In the genomic region with DNA sequence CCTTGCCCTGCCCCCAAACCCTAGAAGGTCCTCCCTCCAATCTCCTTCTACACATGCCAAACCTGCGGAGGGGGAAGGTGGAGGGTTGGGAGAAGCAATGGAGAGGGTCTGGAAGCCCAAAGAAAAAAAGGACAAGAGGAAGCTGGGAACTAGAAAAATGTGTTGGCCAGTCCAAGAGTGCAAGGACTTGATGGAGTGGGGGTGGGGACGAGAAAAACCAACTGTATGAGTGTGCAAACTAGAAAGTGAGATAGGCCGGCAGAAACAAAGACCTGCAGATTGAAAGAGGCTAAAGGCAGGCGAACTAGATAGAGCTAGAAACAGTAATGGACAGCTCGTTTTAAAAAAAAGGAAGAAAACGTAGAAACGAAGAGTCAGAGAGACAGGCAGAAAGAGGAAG, we compare ENCODE assay signal across 25 mouse cellular contexts. TPM values are rescaled to one million over a fixed set of nuclear protein-coding genes. Genes with fewer than 3 reads are reported as not detected.
"Had no signal": no experiment of that assay in that cellular context is flagged by ENCODE, and none has a peak within 500 bp of the region (broad histone marks: within the 10 kb centered on the region; RNA-seq: fewer than 3 reads in every experiment).

No protein-coding gene starts in this region.

- H3K36me3 ChIP-seq: limb, embryonic 15.5 days; liver, embryonic 12.5 days; midbrain, embryonic 10.5 days; neural tube, embryonic 12.5 days had no signal

- ATAC-seq: liver, embryonic 12.5 days had no signal

- H3K9me3 ChIP-seq: limb, embryonic 15.5 days; liver, embryonic 12.5 days; midbrain, embryonic 10.5 days; neural tube, embryonic 12.5 days had no signal

- DNase-seq: kidney, adult 11 months; kidney, adult 9 months; kidney, postnatal 14 days; left cerebral cortex, postnatal 4 days; midbrain, embryonic 14.5 days; retina, postnatal 1 day; right cerebral cortex, postnatal 4 days; spleen, adult 18-20 months; thymus, adult 18-20 months; thymus, postnatal 14 days had no signal

- H3K9ac ChIP-seq: liver, embryonic 12.5 days had no signal

- H3K27ac ChIP-seq: limb, embryonic 15.5 days; liver, embryonic 12.5 days; neural tube, embryonic 12.5 days had no signal

RNA-seq across cellular contexts. Expression of a gene that starts 0.9 kb away (rescaled TPM):
- total RNA-seq: layer of hippocampus, adult 8-10 months; layer of hippocampus, postnatal 14 days; megakaryocyte, adult 5-6 weeks; neutrophil, adult 5-6 weeks had no signal
- polyA plus RNA-seq: midbrain, embryonic 10.5 days had no signal

RNA-seq across cellular contexts. Expression of a gene that starts 10.8 kb away (rescaled TPM):
- total RNA-seq: layer of hippocampus, postnatal 14 days; left cerebral cortex, adult 18-20 months; left cerebral cortex, postnatal 10 days; left cerebral cortex, postnatal 4 days; megakaryocyte, adult 5-6 weeks; neutrophil, adult 5-6 weeks had no signal
- polyA plus RNA-seq: large intestine, adult 2 months; limb, embryonic 15.5 days; liver, embryonic 12.5 days; liver, embryonic 16.5 days; lung, embryonic 16.5 days; midbrain, embryonic 10.5 days; midbrain, embryonic 14.5 days; neural tube, embryonic 12.5 days; stomach, embryonic 14.5 days; urinary bladder, adult 2 months had no signal

RNA-seq across cellular contexts. Expression of a gene that starts 11.5 kb away (rescaled TPM):
- total RNA-seq: left cerebral cortex, postnatal 4 days; megakaryocyte, adult 5-6 weeks; neutrophil, adult 5-6 weeks had no signal
- polyA plus RNA-seq: large intestine, adult 2 months; limb, embryonic 15.5 days; liver, embryonic 12.5 days; liver, embryonic 16.5 days; lung, embryonic 16.5 days; midbrain, embryonic 10.5 days; stomach, embryonic 14.5 days had no signal
